Mouse (Mus musculus): ENCODE results near the gene Ank3. TPM values are rescaled to one million over a fixed set of nuclear protein-coding genes. Genes with fewer than 3 reads are reported as not detected.

Ank3 gene
- polyA plus RNA-seq, 1 experiment from 2014 or later, result 38.7 TPM

GRCm38 (mm10) chr10:69452180-69452977, 53.8 kb downstream of the Ank3 start:
- no peaks in the 10 kb centered on the region for H3K4me1 ChIP-seq
- no peaks in the 10 kb centered on the region for H3K27me3 ChIP-seq
- no peaks in the 10 kb centered on the region for H3K36me3 ChIP-seq
- WGBS, result 53% methylated on average over 9 of the region's 9 CpGs
- ATAC-seq (ENCODE audit: insufficient number of reproducible peaks, insufficient read depth, low FRiP score, low TSS enrichment), result no peak
- no peaks in the 10 kb centered on the region for H3K9me3 ChIP-seq
- H3K4me3 ChIP-seq, result no peak overlapping the region
- no peak overlapping the region for H3K4me2 ChIP-seq (replicated peaks)
- H3K9ac ChIP-seq, result no peak overlapping the region
- H3K27ac ChIP-seq, result no peak overlapping the region

GRCm38 (mm10) chr10:69453531-69453930, 55.0 kb downstream of the Ank3 start:
- Histone ChIP-seq H3K9ac (no peak overlapping the region), H3K4me1 (no peaks in the 10 kb centered on the region), H3K36me3 (no peaks in the 10 kb centered on the region), H3K4me2 (replicated peaks) (no peak overlapping the region), H3K9me3 (no peaks in the 10 kb centered on the region), H3K27me3 (no peaks in the 10 kb centered on the region), H3K4me3 (no peak overlapping the region), H3K27ac (no peak overlapping the region)
- no peak for ATAC-seq (ENCODE audit: insufficient number of reproducible peaks, insufficient read depth, low FRiP score, low TSS enrichment)
- WGBS, result 90% methylated on average over 6 of the region's 6 CpGs

DNA sequence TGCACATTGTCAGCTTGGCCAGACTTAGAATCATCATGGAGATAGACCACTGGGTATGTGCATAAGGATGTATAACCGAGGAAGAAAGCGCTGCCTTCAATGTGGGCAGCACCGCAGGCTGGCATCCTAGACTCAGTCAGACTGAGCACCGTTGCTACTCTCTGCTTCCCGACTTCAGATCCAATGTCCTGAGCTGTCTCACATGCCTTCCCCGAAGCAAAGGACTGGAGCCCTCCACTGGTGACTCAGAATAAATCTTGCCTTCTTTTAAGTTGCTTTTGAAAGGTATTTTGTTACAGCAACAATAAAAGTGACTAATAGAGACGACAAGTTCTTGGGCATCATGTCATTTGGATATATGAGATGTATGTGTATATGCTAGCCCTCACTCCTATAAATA, 55.9 kb downstream of the Ank3 start:
- Histone ChIP-seq H3K4me2 (replicated peaks) (no peak overlapping the region), H3K27me3 (no peaks in the 10 kb centered on the region), H3K27ac (no peak overlapping the region), H3K9ac (no peak overlapping the region), H3K4me1 (no peaks in the 10 kb centered on the region), H3K9me3 (no peaks in the 10 kb centered on the region), H3K36me3 (no peaks in the 10 kb centered on the region), H3K4me3 (no peak overlapping the region)
- 62% methylated on average over 7 of the region's 7 CpGs for WGBS
- ATAC-seq (ENCODE audit: insufficient number of reproducible peaks, insufficient read depth, low FRiP score, low TSS enrichment), result no peak

DNA sequence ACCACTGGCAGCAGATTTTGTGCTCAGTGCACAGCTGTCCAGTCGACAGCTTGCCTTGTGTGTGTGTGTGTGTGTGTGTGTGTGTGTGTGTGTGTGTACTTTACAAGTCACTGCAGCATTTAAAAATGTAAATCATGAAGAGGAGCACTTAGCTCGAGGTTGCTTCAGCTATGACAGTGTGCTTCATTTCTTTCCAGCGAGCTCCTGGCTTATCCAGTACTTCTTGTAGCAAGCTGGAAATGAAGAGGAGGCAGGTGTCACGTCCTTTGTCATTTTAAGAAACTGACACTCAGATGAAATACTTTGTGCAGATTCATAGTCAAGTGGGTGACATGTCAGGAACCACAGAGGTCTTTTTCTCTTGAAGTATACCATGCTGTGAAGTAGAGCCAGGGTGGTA, 66.3 kb downstream of the Ank3 start:
- Histone ChIP-seq H3K9me3 (no peaks in the 10 kb centered on the region), H3K4me2 (replicated peaks) (no peak overlapping the region), H3K27ac (no peak overlapping the region), H3K36me3 (no peaks in the 10 kb centered on the region), H3K27me3 (no peaks in the 10 kb centered on the region), H3K9ac (no peak overlapping the region), H3K4me3 (no peak overlapping the region), H3K4me1 (peaks cover 4% of the 10 kb centered on the region; the same call in 1 of the 2 replicates)
- 79% methylated on average over 4 of the region's 4 CpGs for WGBS
- no peak for ATAC-seq (ENCODE audit: insufficient number of reproducible peaks, insufficient read depth, low FRiP score, low TSS enrichment)

DNA sequence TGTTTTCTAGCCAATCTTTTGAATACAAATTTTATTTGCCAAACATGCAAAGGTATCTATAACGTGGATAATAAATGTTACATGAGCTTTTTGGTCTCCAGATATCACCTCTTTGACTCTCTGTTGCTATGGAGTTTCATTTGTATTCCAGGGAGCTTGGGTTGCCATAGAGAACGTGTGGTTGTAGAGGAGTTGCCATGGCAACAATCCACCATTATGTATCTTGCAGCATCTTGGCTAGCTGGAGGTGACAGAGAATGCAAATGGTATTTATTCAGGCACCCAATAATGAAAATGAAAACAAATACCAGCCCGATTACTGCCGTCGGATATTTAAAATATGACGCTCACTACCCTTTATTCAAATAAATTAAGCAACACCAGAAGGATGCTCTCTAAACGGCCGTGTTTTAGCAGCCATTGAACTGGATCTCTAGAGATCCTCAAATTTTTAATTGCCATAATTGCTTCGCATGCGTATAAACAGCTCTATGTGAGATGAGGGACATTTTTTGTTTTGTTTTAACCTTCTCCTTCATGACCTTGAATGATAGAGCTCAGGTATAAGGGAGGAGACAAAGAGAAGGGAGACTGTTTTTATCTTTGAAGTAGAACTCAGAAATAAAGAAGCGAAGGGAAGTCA, 67.1 kb downstream of the Ank3 start:
- peaks cover 4% of the 10 kb centered on the region; the same call in 1 of the 2 replicates for H3K4me1 ChIP-seq
- no peak overlapping the region for H3K27ac ChIP-seq
- no peak for ATAC-seq (ENCODE audit: insufficient number of reproducible peaks, insufficient read depth, low FRiP score, low TSS enrichment)
- H3K4me3 ChIP-seq, result no peak overlapping the region
- no peak overlapping the region for H3K9ac ChIP-seq
- no peaks in the 10 kb centered on the region for H3K36me3 ChIP-seq
- H3K27me3 ChIP-seq, result no peaks in the 10 kb centered on the region
- WGBS, result 69% methylated on average over 11 of the region's 11 CpGs
- H3K9me3 ChIP-seq, result no peaks in the 10 kb centered on the region
- no peak overlapping the region for H3K4me2 ChIP-seq (replicated peaks)

- Histone ChIP-seq H3K27ac (no peak overlapping the region), H3K9ac (no peak overlapping the region), H3K27me3 (no peaks in the 10 kb centered on the region), H3K4me2 (replicated peaks) (no peak overlapping the region), H3K4me1 (peaks cover 4% of the 10 kb centered on the region; the same call in 1 of the 2 replicates), H3K36me3 (no peaks in the 10 kb centered on the region), H3K9me3 (no peaks in the 10 kb centered on the region), H3K4me3 (no peak overlapping the region)
- WGBS, result 57% methylated on average over 2 of the region's 2 CpGs
- ATAC-seq (ENCODE audit: insufficient number of reproducible peaks, insufficient read depth, low FRiP score, low TSS enrichment), result no peak
These were observed 67.6 kb downstream of the Ank3 start for GRCm38 (mm10) chr10:69466201-69466585.

DNA sequence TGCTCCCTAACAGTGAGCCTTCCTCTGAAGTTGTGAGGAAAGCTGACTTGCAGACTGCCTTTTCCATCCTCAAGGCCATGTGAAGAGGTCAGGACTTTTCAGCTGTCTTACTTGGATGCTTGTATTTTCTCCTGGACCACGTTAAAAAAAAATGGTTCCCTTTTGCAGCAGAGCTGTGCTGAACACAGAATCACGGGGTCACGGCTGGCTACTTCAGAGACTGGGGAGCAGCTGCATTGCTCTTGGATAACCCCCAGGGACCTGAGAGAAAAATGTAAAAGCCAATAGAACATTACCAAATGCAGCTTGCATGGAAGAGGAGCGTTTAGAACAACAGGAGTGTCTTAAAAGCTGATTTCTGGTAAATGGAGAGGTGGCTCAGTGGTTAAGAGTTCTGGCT, 68.0 kb downstream of the Ank3 start:
- Histone ChIP-seq H3K9ac (no peak overlapping the region), H3K36me3 (no peaks in the 10 kb centered on the region), H3K4me2 (replicated peaks) (no peak overlapping the region), H3K27ac (no peak overlapping the region), H3K4me1 (peaks cover 4% of the 10 kb centered on the region; the same call in 1 of the 2 replicates), H3K4me3 (no peak overlapping the region), H3K27me3 (no peaks in the 10 kb centered on the region), H3K9me3 (no peaks in the 10 kb centered on the region)
- WGBS, result 42% methylated on average over 4 of the region's 4 CpGs
- no peak for ATAC-seq (ENCODE audit: insufficient number of reproducible peaks, insufficient read depth, low FRiP score, low TSS enrichment)

DNA sequence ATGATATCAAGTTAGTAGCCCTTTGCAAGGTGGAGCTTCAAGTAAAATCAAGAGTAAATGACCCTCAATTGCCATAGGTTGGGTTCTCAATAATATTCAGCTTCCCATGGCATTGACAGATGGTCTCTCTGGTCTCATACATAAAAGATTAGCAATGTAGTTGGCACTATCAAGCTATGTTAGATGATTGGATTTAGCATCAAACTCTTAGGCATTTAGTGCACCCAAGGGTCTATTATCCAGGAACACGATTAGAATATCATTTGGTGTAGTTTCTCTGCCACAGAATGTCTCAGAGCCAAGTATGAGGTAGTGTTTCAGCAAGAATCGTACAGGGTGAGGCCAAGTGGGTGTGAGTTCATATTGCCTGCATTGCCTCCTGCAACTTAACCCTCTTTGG, 68.6 kb downstream of the Ank3 start:
- Histone ChIP-seq H3K9me3 (no peaks in the 10 kb centered on the region), H3K4me1 (peaks cover 4% of the 10 kb centered on the region; the same call in 1 of the 2 replicates), H3K4me2 (replicated peaks) (no peak overlapping the region), H3K36me3 (no peaks in the 10 kb centered on the region), H3K27me3 (no peaks in the 10 kb centered on the region), H3K9ac (no peak overlapping the region), H3K4me3 (no peak overlapping the region), H3K27ac (no peak overlapping the region)
- 77% methylated on average over 2 of the region's 2 CpGs for WGBS
- no peak for ATAC-seq (ENCODE audit: insufficient number of reproducible peaks, insufficient read depth, low FRiP score, low TSS enrichment)

- Histone ChIP-seq H3K4me1 (peaks cover under 1% of the 10 kb centered on the region; the same call in 1 of the 2 replicates), H3K36me3 (no peaks in the 10 kb centered on the region), H3K4me3 (no peak overlapping the region), H3K27me3 (no peaks in the 10 kb centered on the region), H3K9ac (no peak overlapping the region), H3K27ac (no peak overlapping the region), H3K9me3 (no peaks in the 10 kb centered on the region), H3K4me2 (replicated peaks) (no peak overlapping the region)
- no peak for ATAC-seq (ENCODE audit: insufficient number of reproducible peaks, insufficient read depth, low FRiP score, low TSS enrichment)
- 70% methylated on average over 4 of the region's 4 CpGs for WGBS
These were observed 73.3 kb downstream of the Ank3 start for GRCm38 (mm10) chr10:69471841-69472240.

- no peak overlapping the region for H3K4me3 ChIP-seq
- H3K27me3 ChIP-seq, result no peaks in the 10 kb centered on the region
- no peak for ATAC-seq (ENCODE audit: insufficient number of reproducible peaks, insufficient read depth, low FRiP score, low TSS enrichment)
- H3K4me1 ChIP-seq, result no peaks in the 10 kb centered on the region
- 38% methylated on average over 1 of the region's 1 CpGs for WGBS
- H3K4me2 ChIP-seq (replicated peaks), result no peak overlapping the region
- no peak overlapping the region for H3K27ac ChIP-seq
- no peak overlapping the region for H3K9ac ChIP-seq
- no peaks in the 10 kb centered on the region for H3K9me3 ChIP-seq
- no peaks in the 10 kb centered on the region for H3K36me3 ChIP-seq
These were observed 78.3 kb downstream of the Ank3 start for GRCm38 (mm10) chr10:69476871-69477270.

DNA sequence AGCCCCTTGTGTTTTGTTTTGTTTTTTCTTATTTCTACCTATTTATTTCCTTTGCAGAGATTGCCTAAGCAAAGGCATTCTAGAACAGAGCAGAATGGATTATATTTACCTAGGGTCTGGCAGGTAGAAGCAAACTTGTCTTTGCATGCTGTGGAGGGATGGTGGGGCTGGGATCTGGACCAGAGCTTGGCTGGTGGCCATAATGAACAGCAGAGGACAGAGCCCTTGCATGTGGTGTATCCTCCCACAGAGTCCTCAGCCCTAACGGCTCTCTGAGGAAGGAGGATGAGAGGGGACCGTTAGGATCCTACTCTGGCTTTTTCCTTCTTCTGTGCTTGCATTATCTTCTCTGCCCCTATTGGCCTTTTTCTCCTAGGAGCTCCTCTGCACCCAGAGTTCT, 79.1 kb downstream of the Ank3 start:
- Histone ChIP-seq H3K4me1 (no peaks in the 10 kb centered on the region), H3K9ac (no peak overlapping the region), H3K27ac (no peak overlapping the region), H3K27me3 (no peaks in the 10 kb centered on the region), H3K9me3 (no peaks in the 10 kb centered on the region), H3K4me3 (no peak overlapping the region), H3K4me2 (replicated peaks) (no peak overlapping the region), H3K36me3 (no peaks in the 10 kb centered on the region)
- 71% methylated on average over 2 of the region's 2 CpGs for WGBS
- no peak for ATAC-seq (ENCODE audit: insufficient number of reproducible peaks, insufficient read depth, low FRiP score, low TSS enrichment)

DNA sequence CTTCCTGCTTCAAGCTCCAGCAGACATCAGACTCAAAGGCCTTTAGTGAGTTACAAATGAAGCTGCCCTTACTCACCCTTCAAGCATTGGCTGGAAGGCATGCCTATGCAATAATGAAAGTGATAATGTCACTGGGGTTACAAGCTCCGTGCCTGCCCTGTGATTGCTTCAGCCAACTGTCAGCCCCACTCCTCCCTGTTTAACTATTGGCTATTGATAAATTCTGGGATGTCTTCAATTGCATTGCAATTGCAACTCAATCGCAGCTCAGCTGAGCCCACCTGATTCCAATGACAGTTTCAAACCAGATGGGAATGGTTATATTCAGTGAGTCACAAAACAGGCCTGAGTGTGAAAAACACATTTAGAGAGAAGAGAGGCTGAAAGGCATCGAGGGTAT, 80.3 kb downstream of the Ank3 start:
- H3K27me3 ChIP-seq, result no peaks in the 10 kb centered on the region
- no peaks in the 10 kb centered on the region for H3K36me3 ChIP-seq
- no peaks in the 10 kb centered on the region for H3K9me3 ChIP-seq
- H3K9ac ChIP-seq, result no peak overlapping the region
- H3K27ac ChIP-seq, result no peak overlapping the region
- H3K4me1 ChIP-seq, result no peaks in the 10 kb centered on the region
- no peak overlapping the region for H3K4me2 ChIP-seq (replicated peaks)
- 46% methylated on average over 3 of the region's 3 CpGs for WGBS
- H3K4me3 ChIP-seq, result no peak overlapping the region
- no peak for ATAC-seq (ENCODE audit: insufficient number of reproducible peaks, insufficient read depth, low FRiP score, low TSS enrichment)
